Mouse (Mus musculus): ENCODE results near the gene Arrdc1. TPM values are rescaled to one million over a fixed set of nuclear protein-coding genes. Genes with fewer than 3 reads are reported as not detected.
A peak's percentile ranks its signal among the peaks of the same experiment; 100 is the strongest.
"Not testable (repeated sequence)": the region's sequence is repeated elsewhere in the genome, so short reads cannot be mapped to it uniquely, and the experiment has no call there.

Arrdc1 gene
- total RNA-seq (2021), result 10 to 100 TPM; 30.3 to 38.3 TPM
- long read RNA-seq, experiment 1, transcript Arrdc1-201 (8 exons, 1,666 nt), result major isoform, 5 of 30 reads
- long read RNA-seq, experiment 1, partial matches to known transcripts, result 3 of 30 reads
- long read RNA-seq, experiment 1, other reads (novel, unspliced or antisense), result 22 of 30 reads
- long read RNA-seq, experiment 2, transcript Arrdc1-201 (8 exons, 1,666 nt), result major isoform, 24 of 73 reads
- long read RNA-seq, experiment 2, partial matches to known transcripts, result 11 of 73 reads
- long read RNA-seq, experiment 2, other reads (novel, unspliced or antisense), result 38 of 73 reads

- DNase-seq (ENCODE audit: low spot score in 2 of 2), result peak; percentile 81 to 85
These were observed at the start of gene Arrdc1 for GRCm38 (mm10) chr2:24935057-24935796. Arrdc1 (minus strand) TSS chr2:24935252.

GRCm38 (mm10) chr2:24976960-24977359, 41.9 kb upstream of the Arrdc1 start:
- no peak for DNase-seq (ENCODE audit: low spot score in 2 of 2)

DNA sequence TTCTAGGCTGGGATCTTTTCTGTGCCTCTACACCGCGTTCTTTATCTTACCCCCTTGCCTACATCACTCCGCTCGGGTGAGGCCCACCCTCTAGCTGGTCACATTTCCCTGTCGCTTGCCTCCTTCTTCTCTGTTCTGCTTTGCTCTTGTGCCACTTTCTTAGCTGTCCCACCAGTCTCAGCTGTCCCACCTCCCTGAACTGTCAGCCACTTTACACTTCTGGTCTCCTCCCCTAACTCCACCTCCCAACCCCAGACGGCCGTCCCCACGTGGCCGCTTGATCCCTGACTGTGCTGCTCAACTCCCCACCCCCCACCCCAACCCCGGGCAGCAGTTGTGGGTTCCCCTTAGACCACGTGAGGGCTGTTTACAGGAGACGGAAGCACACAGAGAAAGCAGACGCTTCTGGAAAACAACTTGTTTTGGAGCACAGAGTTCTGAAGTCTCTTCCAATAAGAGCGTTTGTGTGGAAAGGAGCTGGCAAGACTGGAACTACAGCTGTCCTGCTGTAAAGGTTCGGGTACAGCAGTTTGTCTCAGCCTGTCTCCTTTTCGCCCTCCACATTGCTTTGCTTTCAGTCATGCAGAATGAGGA, 40.7 kb upstream of the Arrdc1 start, which contains the start of gene Pnpla7:
Pnpla7 (plus strand) TSS at position 330 of the 594 bp plus-strand sequence.
- peak; percentile 30 to 62 for DNase-seq (ENCODE audit: low spot score in 2 of 2)

GRCm38 (mm10) chr2:24974906-24975703, 40.1 kb upstream of the Arrdc1 start, which contains the start of gene Mrpl41:
Mrpl41 (minus strand) TSS chr2:24975098.
- peak; percentile 90 to 94 for DNase-seq (ENCODE audit: low spot score in 2 of 2)

GRCm38 (mm10) chr2:24974452-24974851, 39.4 kb upstream of the Arrdc1 start:
- not testable (repeated sequence) for DNase-seq (ENCODE audit: low spot score in 2 of 2)

DNA sequence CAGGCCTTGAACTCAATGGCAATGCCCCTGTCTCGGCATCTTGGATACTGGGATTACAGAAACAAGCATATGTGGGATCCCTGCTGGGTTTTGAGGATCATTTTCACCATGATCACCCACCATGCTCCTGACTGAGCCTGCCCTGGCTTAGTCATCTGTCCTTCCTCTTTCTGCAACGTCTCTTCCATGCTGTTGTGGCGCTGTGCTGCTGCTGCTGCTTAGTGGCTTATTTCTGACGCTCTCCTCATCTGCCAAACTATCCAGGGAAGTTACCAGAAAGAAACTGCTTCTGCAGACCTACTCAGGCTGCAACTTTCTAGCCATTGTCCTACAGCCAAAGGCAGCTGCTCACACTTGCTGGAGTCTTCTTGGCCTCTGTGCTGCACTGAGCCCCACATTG, 35.3 kb upstream of the Arrdc1 start:
- no peak for DNase-seq (ENCODE audit: low spot score in 2 of 2)

DNA sequence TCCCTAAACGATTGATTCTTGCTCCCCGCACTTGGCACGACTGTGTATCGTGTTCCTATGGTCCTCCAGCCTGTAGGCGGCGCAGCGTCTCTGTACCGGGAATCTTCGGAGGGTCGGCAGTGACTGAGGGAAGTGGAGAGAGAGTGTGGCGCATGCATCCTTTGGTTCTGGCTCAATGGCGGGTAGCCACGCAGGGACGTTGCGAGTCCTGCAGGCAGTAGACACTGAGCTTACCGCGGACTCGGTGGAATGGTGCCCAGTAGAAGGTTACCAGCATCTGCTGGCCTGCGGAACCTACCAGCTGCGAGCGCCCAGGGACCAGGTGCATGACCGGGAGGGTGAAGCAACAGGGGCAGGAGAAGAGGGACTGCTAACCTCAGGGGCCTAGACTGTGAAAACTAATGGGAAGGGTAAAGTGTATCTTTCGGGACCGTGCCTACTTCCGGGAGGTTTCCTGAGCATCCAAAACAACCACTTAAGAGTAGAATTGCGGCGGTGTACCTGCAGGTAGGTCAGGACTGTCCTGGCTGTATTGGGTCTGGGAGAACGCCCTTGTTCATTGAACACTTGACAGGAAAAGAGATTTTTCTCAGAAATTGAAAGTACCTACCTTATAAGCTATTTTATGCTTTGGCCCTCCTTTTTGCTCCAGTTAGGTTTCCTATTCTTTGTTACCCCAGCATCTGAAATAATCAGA, 27.4 kb upstream of the Arrdc1 start, which contains the start of gene Dph7:
Dph7 (plus strand) TSS at position 97 of the 697 bp plus-strand sequence.
- DNase-seq (ENCODE audit: low spot score in 2 of 2), result peak; percentile 69 to 77

DNA sequence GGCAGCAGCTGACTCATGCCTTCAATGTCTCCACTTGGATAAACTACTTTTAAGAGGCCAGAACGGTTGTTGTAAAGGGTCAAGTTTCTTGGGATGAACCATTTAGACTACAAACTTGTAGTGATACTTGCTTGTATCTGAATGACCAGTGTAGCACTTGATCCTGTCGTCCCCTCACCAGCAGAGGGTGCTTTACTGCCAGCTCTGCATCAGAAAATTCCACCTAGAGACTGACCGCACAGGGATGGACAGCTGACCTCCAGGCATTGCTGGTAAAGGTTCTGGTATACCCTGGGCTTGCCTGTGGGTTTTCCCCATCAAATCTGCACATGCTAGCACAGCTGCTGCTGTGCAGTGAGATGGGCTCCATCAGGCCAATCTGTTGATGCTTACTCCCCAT, 25.9 kb upstream of the Arrdc1 start:
- no peak for DNase-seq (ENCODE audit: low spot score in 2 of 2)

DNA sequence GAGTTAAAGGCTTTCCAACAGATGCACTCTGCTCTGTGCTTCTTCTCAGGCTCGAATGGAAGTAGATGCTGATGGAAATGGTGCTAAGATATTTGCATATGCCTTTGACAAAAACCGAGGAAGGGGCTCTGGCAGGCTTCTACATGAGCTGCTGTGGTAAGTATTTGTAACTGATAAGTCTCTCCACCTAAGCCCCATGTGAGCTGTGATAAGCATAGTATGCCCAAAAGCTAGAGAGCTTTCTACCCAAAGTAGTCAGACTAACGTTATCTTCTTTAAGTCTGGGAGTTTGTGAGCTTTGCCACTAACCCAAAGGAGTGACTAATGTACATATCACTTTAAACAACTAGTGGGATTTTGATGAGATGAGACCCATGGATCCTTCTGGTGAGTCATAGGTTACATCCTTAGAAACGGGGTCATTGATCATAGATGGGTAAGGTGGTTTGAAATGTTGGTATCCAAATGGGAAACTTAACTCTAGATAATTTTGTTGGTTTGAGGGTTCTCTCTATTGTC, 17.5 kb upstream of the Arrdc1 start:
- DNase-seq (ENCODE audit: low spot score in 2 of 2), result no peak

DNA sequence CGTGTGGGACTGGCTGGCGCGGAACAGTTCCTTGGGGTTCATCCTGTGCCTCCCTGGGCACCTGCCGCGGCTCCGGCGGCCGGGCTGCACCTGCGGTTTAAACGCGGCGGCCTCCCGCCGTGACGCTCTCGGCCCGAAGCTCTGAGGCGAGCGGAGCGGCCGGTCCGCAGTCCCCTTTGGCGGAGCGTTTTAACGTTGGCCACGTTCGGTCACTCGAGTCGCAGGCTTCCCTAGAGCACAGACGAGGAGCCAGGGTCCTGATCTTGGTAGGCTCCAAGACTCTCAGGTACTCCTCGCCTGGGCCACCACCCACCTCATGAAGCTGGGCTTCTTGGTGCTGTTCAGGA, 15.1 kb upstream of the Arrdc1 start:
- no peak for DNase-seq (ENCODE audit: low spot score in 2 of 2)

- peak; percentile 97 to 98 for DNase-seq (ENCODE audit: low spot score in 2 of 2)
These were observed 14.6 kb upstream of the Arrdc1 start, which contains the start of gene Zmynd19 for GRCm38 (mm10) chr2:24949421-24950188. Zmynd19 (plus strand) TSS chr2:24949792.

- DNase-seq (ENCODE audit: low spot score in 2 of 2), result not testable (repeated sequence)
These were observed 9.3 kb upstream of the Arrdc1 start for GRCm38 (mm10) chr2:24944304-24944703.

DNA sequence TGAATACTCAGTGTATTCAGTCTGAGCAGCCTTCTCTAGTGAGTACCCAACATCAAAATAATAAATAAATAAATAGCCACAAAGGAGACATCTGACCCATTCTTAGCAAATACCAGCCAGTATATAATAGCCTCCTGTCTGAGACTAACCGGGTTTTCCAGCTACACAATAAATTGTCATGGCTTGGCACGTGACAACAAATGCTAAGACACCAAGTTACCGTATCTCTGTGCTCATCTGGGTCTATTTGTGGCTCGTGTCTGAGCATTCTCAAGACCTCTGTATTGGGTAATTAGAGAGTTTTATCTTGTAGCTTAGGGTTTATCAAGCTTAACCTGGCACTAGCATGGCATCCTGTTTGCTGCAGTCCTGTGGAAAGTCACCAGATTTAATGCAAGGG, 7.0 kb upstream of the Arrdc1 start:
- no peak for DNase-seq (ENCODE audit: low spot score in 2 of 2)

DNA sequence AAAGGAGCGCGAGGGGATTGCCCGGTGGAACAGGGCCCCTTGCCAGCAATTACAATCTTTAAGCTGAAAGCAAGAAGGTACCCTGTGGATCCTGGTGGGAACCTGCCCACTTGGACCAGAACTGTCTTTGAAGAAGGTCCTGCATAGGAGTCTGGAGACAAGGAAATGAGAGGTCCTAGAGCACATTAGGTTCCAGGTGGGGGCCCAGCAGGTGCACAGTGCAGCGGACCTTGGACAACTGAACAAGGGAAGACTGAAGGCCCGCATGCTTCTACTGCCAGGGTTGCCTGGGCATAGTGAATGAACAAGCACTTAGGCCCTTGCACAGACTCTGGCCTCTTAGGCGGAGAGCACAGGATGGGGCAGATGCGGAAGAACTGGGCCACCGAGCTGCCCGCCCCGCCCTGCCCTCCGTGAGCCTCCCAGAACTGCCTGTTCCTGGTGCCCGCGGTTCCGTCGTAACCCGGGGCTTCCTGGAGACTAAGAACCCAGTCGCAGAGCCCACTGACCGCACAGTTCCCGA, 550 bp downstream of the Arrdc1 start:
- no peak for DNase-seq (ENCODE audit: low spot score in 2 of 2)

GRCm38 (mm10) chr2:24929593-24929992, 5.5 kb downstream of the Arrdc1 start:
- DNase-seq (ENCODE audit: low spot score in 2 of 2), result no peak

DNA sequence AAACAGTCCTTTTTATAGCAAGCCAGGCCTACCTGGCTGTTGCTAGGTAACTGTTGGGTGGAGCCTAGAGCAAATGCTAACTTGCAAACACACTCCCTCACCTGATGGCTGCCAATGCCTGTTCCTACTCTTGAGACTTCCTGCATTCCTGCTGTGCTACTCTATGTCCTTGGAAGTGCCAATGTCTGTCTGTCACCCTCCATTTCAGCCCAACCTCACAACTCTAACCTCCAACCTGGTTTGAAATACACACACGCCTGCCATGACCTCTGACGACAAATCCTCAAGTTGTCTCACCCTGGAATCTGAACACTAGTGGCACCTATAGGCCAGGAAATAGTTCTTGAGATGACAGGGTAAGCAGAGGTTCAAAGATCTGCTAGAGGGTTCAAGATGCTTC, 5.9 kb downstream of the Arrdc1 start:
- DNase-seq (ENCODE audit: low spot score in 2 of 2), result no peak

DNA sequence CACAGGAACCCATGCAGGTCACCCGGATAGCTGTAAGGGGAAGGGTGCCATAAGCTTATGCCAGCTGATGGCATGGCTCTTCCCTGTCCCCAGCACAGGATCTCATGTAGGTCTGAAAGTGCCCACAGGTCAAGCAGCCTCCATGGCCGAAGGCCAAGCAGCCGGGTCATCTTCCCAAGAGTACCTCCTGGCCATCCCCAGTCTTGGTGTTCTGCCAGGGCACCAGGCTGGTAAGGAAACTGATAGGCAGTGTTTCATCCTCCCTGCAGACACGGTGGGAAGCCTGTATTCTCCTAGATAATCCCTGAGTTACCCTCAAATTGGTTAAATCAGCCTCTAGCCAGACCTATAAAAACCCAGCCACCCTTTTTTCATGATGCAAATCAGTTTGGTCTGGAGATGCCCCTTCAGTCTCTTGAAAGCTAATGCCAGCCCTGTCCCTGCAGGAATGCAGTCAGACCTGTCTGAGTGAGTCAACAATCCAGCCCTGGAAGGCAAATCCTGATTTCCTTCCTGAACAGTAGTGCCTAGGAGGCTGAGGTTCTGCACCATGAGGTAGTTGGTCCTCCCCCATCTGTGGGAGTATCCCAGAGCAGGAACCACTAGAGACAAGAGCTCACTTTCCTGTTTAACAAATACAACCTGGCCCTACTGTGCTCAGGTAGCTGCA, 7.1 kb downstream of the Arrdc1 start:
- no peak for DNase-seq (ENCODE audit: low spot score in 2 of 2)

DNA sequence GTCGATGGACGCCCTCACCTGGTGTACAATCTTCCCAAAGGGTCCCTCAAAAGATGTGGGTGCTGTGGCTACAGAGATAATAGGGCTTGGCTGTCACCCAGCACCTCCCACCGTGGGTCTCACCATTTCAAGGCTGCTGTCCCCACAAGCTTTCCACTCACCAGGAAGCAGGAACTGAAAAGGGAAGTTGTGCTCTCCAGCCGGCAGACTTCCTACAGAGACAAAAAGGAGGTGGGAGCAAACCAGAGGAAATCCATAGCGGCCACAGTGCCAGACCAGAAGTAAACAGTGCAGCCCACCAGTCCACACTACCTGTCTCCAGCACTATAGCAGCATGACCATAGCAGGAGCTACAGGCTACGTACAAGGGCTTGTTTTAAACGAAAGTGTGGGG, 8.1 kb downstream of the Arrdc1 start:
- no peak for DNase-seq (ENCODE audit: low spot score in 2 of 2)
